Comparison of ENCODE assay signal across 10 mouse cellular contexts in the genomic region with DNA sequence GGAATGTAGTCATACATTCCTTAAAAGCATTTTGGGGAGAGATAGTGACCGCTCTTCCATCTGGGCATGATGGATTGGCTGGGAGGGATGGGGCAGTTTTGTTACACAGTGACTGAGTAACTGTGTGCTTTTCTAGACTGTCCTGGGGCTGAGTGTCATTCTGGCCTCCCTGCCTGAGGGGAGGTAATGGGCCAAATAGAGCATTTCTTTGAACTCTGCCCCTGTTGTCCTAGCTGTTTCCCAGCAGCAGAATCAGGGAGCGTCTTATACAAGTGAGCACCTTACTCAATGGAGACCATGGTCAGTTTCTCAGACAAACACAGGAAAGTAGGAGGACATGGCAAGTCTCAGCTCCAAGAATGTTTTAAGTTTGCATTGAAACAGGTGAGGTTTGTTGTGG.
"Had no signal": no experiment of that assay in that cellular context is flagged by ENCODE, and none has a peak within 500 bp of the region (broad histone marks: within the 10 kb centered on the region; RNA-seq: fewer than 3 reads in every experiment).

No protein-coding gene starts in this region.

- H3K4me2 ChIP-seq: limb, embryonic 15.5 days; midbrain, embryonic 13.5 days had no signal

- H3K4me1 ChIP-seq: limb, embryonic 15.5 days; midbrain, embryonic 13.5 days had no signal

- H3K9ac ChIP-seq: limb, embryonic 15.5 days; midbrain, embryonic 13.5 days had no signal

- H3K27ac ChIP-seq: limb, embryonic 15.5 days; midbrain, embryonic 13.5 days; stomach, postnatal 0 days had no signal

- DNase-seq: layer of hippocampus, adult 9-11 months; layer of hippocampus, postnatal 36 days; lung, adult 18-20 months; lung, postnatal 36 days had no signal

- H3K27me3 ChIP-seq: limb, embryonic 15.5 days; midbrain, embryonic 13.5 days had no signal

- H3K4me3 ChIP-seq: limb, embryonic 15.5 days; midbrain, embryonic 13.5 days had no signal

- ATAC-seq: hindbrain, embryonic 16.5 days; inflammation-experienced regulatory T-cells, adult 6 months; intestine, postnatal 0 days; midbrain, embryonic 13.5 days had no signal

- H3K36me3 ChIP-seq: midbrain, embryonic 13.5 days had no signal

- H3K9me3 ChIP-seq: limb, embryonic 15.5 days; midbrain, embryonic 13.5 days had no signal
